Mouse (Mus musculus) MN1 (cell line): ENCODE data around the gene Rab3gap2.

Experiments
- DNase-seq: peaks from one replicate; pipeline ENCODE4 v3.0.0-alpha.2; 2016; ENCODE audit warnings: low spot score

Gene Rab3gap2

DNA sequence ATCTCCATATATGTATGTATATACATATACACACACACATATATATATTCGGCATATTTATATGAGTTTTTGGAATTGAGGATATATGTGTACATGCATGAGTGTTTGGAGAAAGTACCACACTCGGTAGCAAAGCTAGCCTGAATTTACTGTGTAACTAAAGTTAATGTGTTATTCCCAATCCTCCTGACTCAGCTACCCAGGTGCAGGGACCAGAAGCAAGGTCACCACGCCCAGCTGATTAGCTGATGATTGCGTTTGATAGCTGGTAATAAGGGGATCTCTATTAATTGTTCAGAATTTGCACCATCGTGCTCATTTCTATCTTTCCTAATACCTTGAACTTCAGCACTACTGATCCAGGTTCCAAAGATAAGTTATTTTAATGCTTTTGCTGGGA is 129.7 kb downstream of the Rab3gap2 start:
- DNase-seq: no peak

DNA sequence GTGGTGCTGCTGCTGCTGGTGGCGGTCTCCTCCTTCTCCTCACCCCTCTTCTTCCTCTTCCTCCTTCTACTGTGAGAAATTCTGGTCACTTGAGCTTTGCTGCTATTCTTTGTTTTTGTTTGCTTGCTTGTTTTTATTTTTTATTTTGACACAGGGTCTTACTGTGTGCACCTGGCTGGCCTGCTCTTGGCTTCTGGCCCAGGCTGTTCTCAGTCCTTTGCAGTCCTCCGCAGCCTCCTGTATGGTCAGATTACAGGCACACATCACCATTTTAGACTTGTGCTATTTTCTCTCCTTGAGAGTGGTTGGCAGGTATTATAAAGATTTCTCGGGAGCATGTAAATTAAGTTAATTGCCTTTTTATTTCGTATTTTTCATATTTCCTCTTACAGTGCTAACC is 130.2 kb downstream of the Rab3gap2 start:
- no peak for DNase-seq

DNA sequence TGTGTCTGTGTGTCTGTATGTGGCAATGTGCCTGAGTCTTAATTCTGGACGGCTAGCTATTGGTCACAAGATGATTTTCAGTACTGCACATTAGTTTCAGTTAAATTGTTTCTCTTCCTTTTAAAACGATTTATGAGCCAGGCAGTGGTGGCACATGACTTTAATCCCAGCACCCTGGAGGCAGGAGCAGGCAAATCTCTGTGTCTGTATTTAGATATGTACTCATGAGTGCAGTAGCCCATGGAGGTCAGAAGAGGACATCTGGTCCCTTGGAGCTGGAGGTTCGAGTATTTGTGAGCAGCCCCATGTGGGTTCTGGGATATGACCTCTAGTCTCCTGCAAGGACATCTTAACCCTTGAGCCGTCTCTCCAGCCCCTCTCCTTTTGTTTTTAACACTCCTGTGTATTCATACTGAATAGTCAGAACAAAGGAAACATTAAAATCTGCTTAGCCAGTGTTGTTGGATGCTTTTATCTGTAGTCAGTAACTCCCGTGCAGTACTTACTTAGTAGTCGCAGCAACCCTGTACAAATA is 131.4 kb downstream of the Rab3gap2 start:
- no peak for DNase-seq
